Mouse (Mus musculus) CH12.LX (cell line): ENCODE measurements around the gene Dcn. TPM values are rescaled to one million over a fixed set of nuclear protein-coding genes. Genes with fewer than 3 reads are reported as not detected.

Experiments used
- DNase-seq: peaks from one replicate; pipeline ENCODE4 v3.0.0-alpha.2; 2013; ENCODE audit errors: extremely low read depth
- H3K27ac ChIP-seq: 2 replicates; pipeline ENCODE4 v1.5.1; 2012; ENCODE audit warnings: low read depth, mild to moderate bottlenecking, control low read depth, moderate library complexity; ENCODE audit not compliant: insufficient read depth
- H3K27me3 ChIP-seq: replicated peaks from 2 replicates; pipeline ENCODE3; 2012; ENCODE audit warnings: inconsistent platforms
- H3K36me3 ChIP-seq, 2 experiments: replicated peaks in 1 of 2; 2 replicates each; pipeline versions ENCODE3 to v1.6.1; 2012; ENCODE audit warnings: inconsistent platforms in 1 of 2, low read length in 1 of 2, mild to moderate bottlenecking in 1 of 2, mixed read lengths in 1 of 2, moderate library complexity in 1 of 2; ENCODE audit not compliant: control insufficient read depth in 1 of 2, insufficient read depth in 1 of 2
- H3K4me1 ChIP-seq, 2 experiments: 2 replicates each; pipeline ENCODE4 v1.6.1; 2012; ENCODE audit warnings: inconsistent platforms in 1 of 2, moderate library complexity in 1 of 2; ENCODE audit not compliant: insufficient read depth in 2 of 2, control insufficient read depth in 1 of 2
- H3K4me2 ChIP-seq: 2 replicates; pipeline ENCODE4 v1.6.1; 2012; ENCODE audit warnings: low read depth, mild to moderate bottlenecking, control low read depth; ENCODE audit not compliant: poor library complexity, insufficient read depth, severe bottlenecking
- H3K4me3 ChIP-seq, 3 experiments: fragments of 150-350 bp in 1 of 3; sonication (generic) in 1 of 3; replicated peaks in 1 of 3; 2 replicates each; pipeline versions ENCODE3 to v1.5.1; 2011 to 2012; ENCODE audit warnings: low read depth in 2 of 3, low read length in 2 of 3, mild to moderate bottlenecking in 2 of 3, moderate library complexity in 2 of 3, control low read depth in 1 of 3, improper control_type of control experiment in 1 of 3, inconsistent platforms in 1 of 3, mixed read lengths in 1 of 3; ENCODE audit not compliant: poor library complexity in 1 of 3
- H3K79me2 ChIP-seq: replicated peaks from 2 replicates; pipeline ENCODE4 v1.6.1; 2012; ENCODE audit warnings: mild to moderate bottlenecking, moderate library complexity; ENCODE audit not compliant: control insufficient read depth, poor library complexity, insufficient read depth, severe bottlenecking; ENCODE audit errors: extremely low read depth
- H3K9ac ChIP-seq: 2 replicates; pipeline ENCODE4 v1.6.1; 2012; ENCODE audit warnings: low read depth, mild to moderate bottlenecking, control low read depth, moderate library complexity; ENCODE audit not compliant: insufficient read depth
- H3K9me3 ChIP-seq: replicated peaks from 2 replicates; pipeline ENCODE3; 2012; ENCODE audit warnings: low read length, inconsistent platforms, mixed read lengths
- BHLHE40 ChIP-seq: IDR thresholded peaks from 2 replicates; pipeline ENCODE4 v1.6.1; 2011; ENCODE audit warnings: mild to moderate bottlenecking, low read depth, low read length, improper control_type of control experiment
- CHD1 ChIP-seq: IDR thresholded peaks from 2 replicates; pipeline ENCODE4 v1.6.1; 2012; ENCODE audit warnings: low read depth, low read length, improper control_type of control experiment, inconsistent platforms
- CHD2 ChIP-seq: IDR thresholded peaks from 2 replicates; pipeline ENCODE4 v1.6.1; 2011; ENCODE audit warnings: low read length, improper control_type of control experiment
- E2F4 ChIP-seq: IDR thresholded peaks from 2 replicates; pipeline ENCODE4 v1.6.1; 2011; ENCODE audit warnings: low read depth, low read length, improper control_type of control experiment; ENCODE audit not compliant: insufficient replicate concordance
- ELF1 ChIP-seq: IDR thresholded peaks from 2 replicates; pipeline ENCODE4 v1.6.1; 2014; ENCODE audit warnings: low read depth, mild to moderate bottlenecking, inconsistent platforms, low read length, improper control_type of control experiment
- EP300 ChIP-seq: IDR thresholded peaks from 2 replicates; pipeline ENCODE4 v1.6.1; 2011; ENCODE audit warnings: low read length, improper control_type of control experiment
- GABPA ChIP-seq: IDR thresholded peaks from 2 replicates; pipeline ENCODE4 v1.6.1; 2012; ENCODE audit warnings: low read depth, low read length, improper control_type of control experiment, inconsistent platforms; ENCODE audit not compliant: insufficient replicate concordance
- HCFC1 ChIP-seq: IDR thresholded peaks from 2 replicates; pipeline ENCODE4 v1.6.1; 2012; ENCODE audit warnings: low read depth, mild to moderate bottlenecking, inconsistent platforms, low read length, improper control_type of control experiment
- IRF4 ChIP-seq: IDR thresholded peaks from 2 replicates; pipeline ENCODE4 v1.6.1; 2014; ENCODE audit warnings: low read depth, mild to moderate bottlenecking, inconsistent platforms, low read length, improper control_type of control experiment
- JUN ChIP-seq: IDR thresholded peaks from 2 replicates; pipeline ENCODE4 v1.6.1; 2011; ENCODE audit warnings: low read depth, mild to moderate bottlenecking, low read length, improper control_type of control experiment, moderate library complexity; ENCODE audit not compliant: insufficient read depth
- MAFK ChIP-seq: IDR thresholded peaks from 2 replicates; pipeline ENCODE4 v1.6.1; 2011; ENCODE audit warnings: low read length, improper control_type of control experiment; ENCODE audit not compliant: insufficient replicate concordance
- MAX ChIP-seq: IDR thresholded peaks from 2 replicates; pipeline ENCODE4 v1.6.1; 2011; ENCODE audit warnings: low read length, improper control_type of control experiment
- MAZ ChIP-seq: IDR thresholded peaks from 2 replicates; pipeline ENCODE4 v1.6.1; 2012; ENCODE audit warnings: low read depth, mild to moderate bottlenecking, inconsistent platforms, low read length, improper control_type of control experiment, moderate library complexity
- MEF2A ChIP-seq: IDR thresholded peaks from 2 replicates; pipeline ENCODE4 v1.6.1; 2014; ENCODE audit warnings: low read depth, mild to moderate bottlenecking, inconsistent platforms, low read length, improper control_type of control experiment, borderline replicate concordance
- MYC ChIP-seq: IDR thresholded peaks from 2 replicates; pipeline ENCODE4 v1.6.1; 2011; ENCODE audit warnings: low read depth, mild to moderate bottlenecking, improper control_type of control experiment, low read length
- NELFE ChIP-seq: IDR thresholded peaks from 2 replicates; pipeline ENCODE4 v1.6.1; 2011; ENCODE audit warnings: low read depth, low read length, improper control_type of control experiment
- NRF1 ChIP-seq: IDR thresholded peaks from 2 replicates; pipeline ENCODE4 v1.6.1; 2014; ENCODE audit warnings: low read depth, mild to moderate bottlenecking, inconsistent platforms, low read length, improper control_type of control experiment, moderate library complexity
- PAX5 ChIP-seq: IDR thresholded peaks from 2 replicates; pipeline ENCODE4 v1.6.1; 2012; ENCODE audit warnings: low read length, inconsistent platforms, mixed read lengths
- POLR2A ChIP-seq: IDR thresholded peaks from 2 replicates; pipeline ENCODE4 v1.6.1; 2011; ENCODE audit warnings: low read depth, mild to moderate bottlenecking, improper control_type of control experiment, low read length
- POLR2AphosphoS2 ChIP-seq: IDR thresholded peaks from 2 replicates; pipeline ENCODE4 v1.6.1; 2011; ENCODE audit warnings: low read depth, low read length, improper control_type of control experiment
- RAD21 ChIP-seq: IDR thresholded peaks from 2 replicates; pipeline ENCODE4 v1.6.1; 2011; ENCODE audit warnings: low read depth, mild to moderate bottlenecking, low read length, improper control_type of control experiment, moderate library complexity
- RCOR1 ChIP-seq: conservative IDR thresholded peaks from 2 replicates; pipeline ENCODE4 v1.6.1; 2012; ENCODE audit warnings: low read depth, mild to moderate bottlenecking, inconsistent platforms, low read length, improper control_type of control experiment
- SIN3A ChIP-seq: IDR thresholded peaks from 2 replicates; pipeline ENCODE4 v1.6.1; 2012; ENCODE audit warnings: low read length, improper control_type of control experiment, inconsistent platforms
- SMC3 ChIP-seq: IDR thresholded peaks from 2 replicates; pipeline ENCODE4 v1.6.1; 2011; ENCODE audit warnings: low read depth, low read length, improper control_type of control experiment
- TBP ChIP-seq: conservative IDR thresholded peaks from 2 replicates; pipeline ENCODE4 v1.6.1; 2011; ENCODE audit warnings: low read depth, low read length, improper control_type of control experiment
- UBTF ChIP-seq: IDR thresholded peaks from 2 replicates; pipeline ENCODE4 v1.6.1; 2012; ENCODE audit warnings: low read depth, mild to moderate bottlenecking, inconsistent platforms, low read length, improper control_type of control experiment, moderate library complexity
- USF1 ChIP-seq: IDR thresholded peaks from 2 replicates; pipeline ENCODE4 v1.6.1; 2014; ENCODE audit warnings: low read depth, mild to moderate bottlenecking, inconsistent platforms, low read length, improper control_type of control experiment
- USF2 ChIP-seq: conservative IDR thresholded peaks from 2 replicates; pipeline ENCODE4 v1.6.1; 2011; ENCODE audit warnings: low read depth, low read length, improper control_type of control experiment
- ZKSCAN1 ChIP-seq: IDR thresholded peaks from 2 replicates; pipeline ENCODE4 v1.6.1; 2012; ENCODE audit warnings: low read depth, inconsistent platforms, low read length, improper control_type of control experiment, borderline replicate concordance
- ZMIZ1 ChIP-seq: IDR thresholded peaks from 2 replicates; pipeline ENCODE4 v1.6.1; 2012; ENCODE audit warnings: low read depth, mild to moderate bottlenecking, inconsistent platforms, low read length, improper control_type of control experiment
- dilution Hi-C: fragments of 300-500 bp; cut with MboI; formaldehyde crosslinking; loops from 2 replicates; pipeline ENCODE4 v1.14.3; 2020; ENCODE audit warnings: low sequenced_read_pairs; ENCODE audit not compliant: extremely low pct_unique_long_range_greater_than_20kb, extremely low pct_ligation_motif_present
- in situ Hi-C: fragments of 300-500 bp; cut with MboI; formaldehyde crosslinking; loops from 3 replicates; pipeline ENCODE4 v1.14.3; 2019; ENCODE audit warnings: low sequenced_read_pairs, low pct_ligation_motif_present, low pct_unique_long_range_greater_than_20kb, mixed read lengths
- polyA plus RNA-seq: library from polyadenylated mRNA; unstranded; fragments of >175 nt; gene quantifications from 2 replicates; pipeline ENCODE4 v1.2.1, GENCODE M21; 2012; ENCODE audit warnings: low read depth; ENCODE audit not compliant: insufficient read length
- total RNA-seq, 2 experiments: library from RNA; depleted of rRNA; stranded (reverse); fragments of 300-350 nt in 1 of 2; fragments of >200 nt in 1 of 2; gene quantifications; 2 replicates each; pipeline ENCODE4 v1.2.3; 2012 to 2014

The Dcn gene
- total and polyA plus RNA-seq, 3 experiments = not detected

- Histone ChIP-seq H3K36me3 (no peaks in the 10 kb centered on the region), H3K4me1 (no peaks in the 10 kb centered on the region), H3K4me2 (no peak overlapping the region), H3K79me2 (no peaks in the 10 kb centered on the region), H3K9me3 (no peaks in the 10 kb centered on the region), H3K4me3 (no peak overlapping the region), H3K27ac (no peak overlapping the region), H3K27me3 (no peaks in the 10 kb centered on the region), H3K9ac (no peak overlapping the region)
- no peak for TF ChIP-seq SIN3A
- TF ChIP-seq MAZ = no peak
- no peak for TF ChIP-seq IRF4
- no peak for TF ChIP-seq CHD2
- no peak for TF ChIP-seq RAD21
- TF ChIP-seq HCFC1 = no peak
- no peak for TF ChIP-seq MAFK
- no peak for TF ChIP-seq BHLHE40
- TF ChIP-seq NRF1 = no peak
- no peak for TF ChIP-seq RCOR1
- TF ChIP-seq USF1 = no peak
- TF ChIP-seq SMC3 = no peak
- no peak for TF ChIP-seq UBTF
- no peak for TF ChIP-seq PAX5
- no peak for TF ChIP-seq TBP
- TF ChIP-seq ZKSCAN1 = no peak
- TF ChIP-seq USF2 = no peak
- no peak for TF ChIP-seq POLR2A
- TF ChIP-seq EP300 = no peak
- TF ChIP-seq MEF2A = no peak
- no peak for DNase-seq
- dilution Hi-C loops (no loop called here), in situ Hi-C loops (no loop called here)
Measured at GRCm38 (mm10) chr10:97523366-97523765, 44.0 kb downstream of the Dcn start.

GRCm38 (mm10) chr10:97535697-97536096 lies 56.3 kb downstream of the Dcn start:
- no peaks in the 10 kb centered on the region for H3K9me3 ChIP-seq
- no peak for TF ChIP-seq CHD1
- no peak for TF ChIP-seq USF1
- TF ChIP-seq EP300 = no peak
- no peak for TF ChIP-seq E2F4
- no peak for TF ChIP-seq NELFE
- no peak for TF ChIP-seq GABPA
- no peak for TF ChIP-seq RCOR1
- TF ChIP-seq IRF4 = no peak
- no peak for TF ChIP-seq HCFC1
- TF ChIP-seq BHLHE40 = no peak
- no peak for TF ChIP-seq MYC
- no peak for TF ChIP-seq POLR2AphosphoS2
- TF ChIP-seq SMC3 = no peak
- no peak for TF ChIP-seq JUN
- no peak for TF ChIP-seq MAFK
- no peak for TF ChIP-seq MAX
- TF ChIP-seq POLR2A = no peak
- TF ChIP-seq ELF1 = no peak
- TF ChIP-seq ZMIZ1 = no peak
- no peak for TF ChIP-seq MAZ
- H3K4me1 ChIP-seq = peaks cover 2 to 4% of the 10 kb centered on the region in 2 experiments; a peak in 2 of 4 replicates
- H3K9ac ChIP-seq = no peak overlapping the region
- H3K27me3 ChIP-seq = no peaks in the 10 kb centered on the region
- dilution Hi-C loops (no loop called here), in situ Hi-C loops (no loop called here)
- no peak overlapping the region for H3K27ac ChIP-seq
- no peaks in the 10 kb centered on the region for H3K36me3 ChIP-seq
- no peak overlapping the region for H3K4me3 ChIP-seq
- no peaks in the 10 kb centered on the region for H3K79me2 ChIP-seq
- no peak overlapping the region for H3K4me2 ChIP-seq
- DNase-seq = no peak
